Mouse (Mus musculus): ENCODE data around the gene Cyp2t4. TPM values are rescaled to one million over a fixed set of nuclear protein-coding genes. Genes with fewer than 3 reads are reported as not detected.

Gene Cyp2t4
- polyA plus RNA-seq (2014; fragmentation: Nextera tagmentation; extraction: Ambion mirVana): 0.17 TPM in 1 of 2 replicates, not detected in the other

DNA sequence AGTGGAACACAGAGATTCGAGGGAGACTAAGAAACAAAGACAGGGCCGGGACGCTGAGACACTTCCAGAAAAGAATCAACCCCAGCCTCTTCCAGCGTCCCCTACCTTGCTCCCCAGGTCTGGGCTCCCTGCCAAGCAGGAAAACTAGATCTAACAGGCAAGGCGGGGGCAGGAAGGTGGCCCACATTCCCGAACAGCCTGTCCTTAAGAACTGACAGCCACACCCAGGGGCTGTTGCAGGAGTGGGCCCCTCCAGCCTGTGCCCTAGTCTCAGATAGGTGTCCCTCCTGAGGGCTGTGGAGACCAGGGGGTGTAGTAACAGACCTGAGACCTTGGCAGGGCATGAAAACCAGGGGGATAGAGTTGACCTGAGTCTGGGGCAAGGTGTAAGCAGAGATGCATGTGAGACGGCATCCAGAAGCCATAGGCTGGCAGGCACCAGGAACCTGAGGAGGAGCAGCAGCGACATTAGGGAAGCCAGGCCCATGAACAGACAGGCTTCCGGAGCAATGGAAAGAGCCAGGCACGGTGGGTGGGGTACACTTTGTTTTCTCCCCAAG lies at the start of gene Cyp2t4:
Gene Cyp2t4, plus strand, starts transcription at position 510 of the 560 bp plus-strand sequence.
- 53% methylated on average over 10 of the region's 10 CpGs for WGBS
- H3K27ac ChIP-seq (ENCODE audit: low read length): peak within 1 kb of the TSS; percentile 50; the same call in 1 of the 2 replicates
- no peaks in the 10 kb centered on the region for H3K27me3 ChIP-seq (ENCODE audit: control insufficient read depth, insufficient read depth, low read length)
- ATAC-seq (ENCODE audit: insufficient number of reproducible peaks, insufficient read depth, low FRiP score, low read depth): peak; percentile 42
- H3K36me3 ChIP-seq (ENCODE audit: control insufficient read depth, insufficient read depth, low read length): peaks cover 12% of the 10 kb centered on the region
- no peak within 1 kb of the TSS for H3K4me3 ChIP-seq (ENCODE audit: low read depth, low read length)
- no peak within 1 kb of the TSS for H3K4me2 ChIP-seq (replicated peaks; ENCODE audit: low read depth, low read length)
- no peak within 1 kb of the TSS for H3K9ac ChIP-seq (replicated peaks; ENCODE audit: low read depth, low read length)
- H3K9me3 ChIP-seq (ENCODE audit: control insufficient read depth, low read depth, low read length): no peaks in the 10 kb centered on the region
- peaks cover 4% of the 10 kb centered on the region; the same call in 1 of the 2 replicates for H3K4me1 ChIP-seq (ENCODE audit: control insufficient read depth, insufficient read depth, low read length)

DNA sequence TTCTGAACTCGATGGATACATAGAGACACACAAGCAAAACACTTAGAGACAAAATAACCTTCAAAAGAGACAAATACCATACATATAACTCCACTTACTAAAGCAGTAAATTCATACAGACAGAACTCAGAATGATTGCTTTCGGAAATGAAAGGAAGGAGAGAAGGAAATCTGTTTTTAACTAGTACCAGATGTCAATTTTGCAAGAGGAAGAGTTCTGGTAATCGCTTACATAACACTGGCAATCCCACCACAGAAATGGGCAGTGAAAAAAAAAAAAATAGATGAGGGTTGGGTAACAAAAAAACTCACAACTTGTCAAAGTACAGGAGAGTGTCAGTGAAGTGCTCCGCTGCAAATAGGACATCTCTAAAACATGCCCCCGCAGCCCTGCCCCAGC lies 48.6 kb upstream of the Cyp2t4 start:
- H3K4me3 ChIP-seq (ENCODE audit: low read depth, low read length): no peak overlapping the region
- H3K27ac ChIP-seq (ENCODE audit: low read length): no peak overlapping the region
- WGBS: 70% methylated on average over 5 of the region's 5 CpGs
- peaks cover 3% of the 10 kb centered on the region; the same call in 1 of the 2 replicates for H3K9me3 ChIP-seq (ENCODE audit: control insufficient read depth, low read depth, low read length)
- H3K4me2 ChIP-seq (replicated peaks; ENCODE audit: low read depth, low read length): no peak overlapping the region
- no peaks in the 10 kb centered on the region for H3K27me3 ChIP-seq (ENCODE audit: control insufficient read depth, insufficient read depth, low read length)
- ATAC-seq (ENCODE audit: insufficient number of reproducible peaks, insufficient read depth, low FRiP score, low read depth): no peak
- no peaks in the 10 kb centered on the region for H3K36me3 ChIP-seq (ENCODE audit: control insufficient read depth, insufficient read depth, low read length)
- H3K4me1 ChIP-seq (ENCODE audit: control insufficient read depth, insufficient read depth, low read length): no peaks in the 10 kb centered on the region
- no peak overlapping the region for H3K9ac ChIP-seq (replicated peaks; ENCODE audit: low read depth, low read length)

DNA sequence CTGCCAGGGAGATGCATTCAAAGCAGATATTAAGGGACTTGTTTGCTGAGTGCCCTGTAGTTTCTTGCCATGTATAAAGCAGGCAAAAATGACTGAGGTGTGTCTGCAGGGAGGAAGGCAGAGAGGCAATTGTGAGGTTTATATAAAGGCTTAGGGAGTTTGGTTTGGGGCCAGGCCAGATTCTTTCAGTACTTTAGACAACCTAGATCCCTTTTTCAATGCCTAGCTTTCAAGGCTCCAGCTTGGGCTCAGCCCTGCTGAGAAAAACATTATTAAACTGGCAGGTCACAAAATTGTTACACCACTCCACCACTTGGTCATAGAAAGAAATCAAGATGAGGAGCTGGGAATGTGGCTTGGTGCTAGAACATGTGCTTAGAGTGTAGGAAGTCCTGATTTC lies 43.2 kb upstream of the Cyp2t4 start:
- Histone ChIP-seq H3K36me3 (ENCODE audit: control insufficient read depth, insufficient read depth, low read length) (no peaks in the 10 kb centered on the region), H3K9me3 (ENCODE audit: control insufficient read depth, low read depth, low read length) (peaks cover 3% of the 10 kb centered on the region; the same call in 1 of the 2 replicates), H3K9ac (replicated peaks; ENCODE audit: low read depth, low read length) (no peak overlapping the region), H3K27me3 (ENCODE audit: control insufficient read depth, insufficient read depth, low read length) (no peaks in the 10 kb centered on the region), H3K4me3 (ENCODE audit: low read depth, low read length) (no peak overlapping the region), H3K27ac (ENCODE audit: low read length) (no peak overlapping the region), H3K4me1 (ENCODE audit: control insufficient read depth, insufficient read depth, low read length) (no peaks in the 10 kb centered on the region), H3K4me2 (replicated peaks; ENCODE audit: low read depth, low read length) (no peak overlapping the region)
- no peak for ATAC-seq (ENCODE audit: insufficient number of reproducible peaks, insufficient read depth, low FRiP score, low read depth)

GRCm38 (mm10) chr7:27111038-27111437 lies 42.5 kb upstream of the Cyp2t4 start:
- no peak overlapping the region for H3K9ac ChIP-seq (replicated peaks; ENCODE audit: low read depth, low read length)
- no peak overlapping the region for H3K4me2 ChIP-seq (replicated peaks; ENCODE audit: low read depth, low read length)
- no peaks in the 10 kb centered on the region for H3K36me3 ChIP-seq (ENCODE audit: control insufficient read depth, insufficient read depth, low read length)
- no peak overlapping the region for H3K27ac ChIP-seq (ENCODE audit: low read length)
- H3K27me3 ChIP-seq (ENCODE audit: control insufficient read depth, insufficient read depth, low read length): no peaks in the 10 kb centered on the region
- no peak overlapping the region for H3K4me3 ChIP-seq (ENCODE audit: low read depth, low read length)
- H3K9me3 ChIP-seq (ENCODE audit: control insufficient read depth, low read depth, low read length): peaks cover 3% of the 10 kb centered on the region; the same call in 1 of the 2 replicates
- 79% methylated on average over 1 of the region's 1 CpGs for WGBS
- ATAC-seq (ENCODE audit: insufficient number of reproducible peaks, insufficient read depth, low FRiP score, low read depth): 0 out of 2 replicates have a peak, but pooled peaks have one; percentile 33
- H3K4me1 ChIP-seq (ENCODE audit: control insufficient read depth, insufficient read depth, low read length): no peaks in the 10 kb centered on the region

DNA sequence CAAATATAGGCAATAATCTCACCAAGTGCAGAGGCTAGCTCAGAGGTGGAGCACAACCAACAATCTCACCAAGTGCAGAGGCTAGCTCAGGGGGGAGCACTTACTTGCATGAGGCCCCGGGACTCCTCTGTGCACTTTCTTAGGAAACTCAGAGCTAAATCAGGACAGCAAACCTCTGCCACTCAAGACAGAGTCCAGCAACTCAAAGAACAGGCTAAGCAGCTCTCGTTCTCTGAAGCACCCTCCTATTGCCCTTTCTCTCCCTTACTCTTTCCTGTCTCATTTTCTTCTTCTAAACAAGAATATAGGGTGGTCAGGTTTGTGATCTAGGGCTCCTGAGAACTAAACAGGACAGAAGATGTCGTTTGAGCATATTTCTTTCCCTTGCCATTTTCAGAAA lies 41.5 kb upstream of the Cyp2t4 start:
- Histone ChIP-seq H3K9me3 (ENCODE audit: control insufficient read depth, low read depth, low read length) (peaks cover 3% of the 10 kb centered on the region; the same call in 1 of the 2 replicates), H3K4me1 (ENCODE audit: control insufficient read depth, insufficient read depth, low read length) (no peaks in the 10 kb centered on the region), H3K27ac (ENCODE audit: low read length) (no peak overlapping the region), H3K36me3 (ENCODE audit: control insufficient read depth, insufficient read depth, low read length) (no peaks in the 10 kb centered on the region), H3K4me3 (ENCODE audit: low read depth, low read length) (no peak overlapping the region), H3K9ac (replicated peaks; ENCODE audit: low read depth, low read length) (no peak overlapping the region), H3K4me2 (replicated peaks; ENCODE audit: low read depth, low read length) (no peak overlapping the region), H3K27me3 (ENCODE audit: control insufficient read depth, insufficient read depth, low read length) (no peaks in the 10 kb centered on the region)
- WGBS: 79% methylated on average over 3 of the region's 3 CpGs
- no peak for ATAC-seq (ENCODE audit: insufficient number of reproducible peaks, insufficient read depth, low FRiP score, low read depth)

GRCm38 (mm10) chr7:27118033-27118511 lies 35.4 kb upstream of the Cyp2t4 start:
- H3K4me1 ChIP-seq (ENCODE audit: control insufficient read depth, insufficient read depth, low read length): no peaks in the 10 kb centered on the region
- H3K4me2 ChIP-seq (replicated peaks; ENCODE audit: low read depth, low read length): no peak overlapping the region
- H3K4me3 ChIP-seq (ENCODE audit: low read depth, low read length): no peak overlapping the region
- no peak overlapping the region for H3K27ac ChIP-seq (ENCODE audit: low read length)
- WGBS: 66% methylated on average over 4 of the region's 4 CpGs
- no peak for ATAC-seq (ENCODE audit: insufficient number of reproducible peaks, insufficient read depth, low FRiP score, low read depth)
- no peaks in the 10 kb centered on the region for H3K27me3 ChIP-seq (ENCODE audit: control insufficient read depth, insufficient read depth, low read length)
- no peaks in the 10 kb centered on the region for H3K9me3 ChIP-seq (ENCODE audit: control insufficient read depth, low read depth, low read length)
- H3K36me3 ChIP-seq (ENCODE audit: control insufficient read depth, insufficient read depth, low read length): no peaks in the 10 kb centered on the region
- H3K9ac ChIP-seq (replicated peaks; ENCODE audit: low read depth, low read length): no peak overlapping the region

- no peak for ATAC-seq (ENCODE audit: insufficient number of reproducible peaks, insufficient read depth, low FRiP score, low read depth)
- no peaks in the 10 kb centered on the region for H3K27me3 ChIP-seq (ENCODE audit: control insufficient read depth, insufficient read depth, low read length)
- H3K4me2 ChIP-seq (replicated peaks; ENCODE audit: low read depth, low read length): no peak within 1 kb of the TSS
- no peak within 1 kb of the TSS for H3K4me3 ChIP-seq (ENCODE audit: low read depth, low read length)
- no peaks in the 10 kb centered on the region for H3K4me1 ChIP-seq (ENCODE audit: control insufficient read depth, insufficient read depth, low read length)
- no peak within 1 kb of the TSS for H3K9ac ChIP-seq (replicated peaks; ENCODE audit: low read depth, low read length)
- H3K36me3 ChIP-seq (ENCODE audit: control insufficient read depth, insufficient read depth, low read length): no peaks in the 10 kb centered on the region
- no peaks in the 10 kb centered on the region for H3K9me3 ChIP-seq (ENCODE audit: control insufficient read depth, low read depth, low read length)
- no peak within 1 kb of the TSS for H3K27ac ChIP-seq (ENCODE audit: low read length)
Observed at GRCm38 (mm10) chr7:27119676-27120075, 33.8 kb upstream of the Cyp2t4 start, which contains the start of gene Cyp2f2. TSS of gene Cyp2f2 (plus strand) at chr7:27119909.

- no peak for ATAC-seq (ENCODE audit: insufficient number of reproducible peaks, insufficient read depth, low FRiP score, low read depth)
- no peak overlapping the region for H3K4me2 ChIP-seq (replicated peaks; ENCODE audit: low read depth, low read length)
- H3K4me1 ChIP-seq (ENCODE audit: control insufficient read depth, insufficient read depth, low read length): no peaks in the 10 kb centered on the region
- H3K27ac ChIP-seq (ENCODE audit: low read length): no peak overlapping the region
- no peak overlapping the region for H3K4me3 ChIP-seq (ENCODE audit: low read depth, low read length)
- H3K27me3 ChIP-seq (ENCODE audit: control insufficient read depth, insufficient read depth, low read length): no peaks in the 10 kb centered on the region
- WGBS: 66% methylated on average over 5 of the region's 5 CpGs
- no peaks in the 10 kb centered on the region for H3K36me3 ChIP-seq (ENCODE audit: control insufficient read depth, insufficient read depth, low read length)
- H3K9ac ChIP-seq (replicated peaks; ENCODE audit: low read depth, low read length): no peak overlapping the region
- no peaks in the 10 kb centered on the region for H3K9me3 ChIP-seq (ENCODE audit: control insufficient read depth, low read depth, low read length)
Observed at GRCm38 (mm10) chr7:27124305-27124832, 29.1 kb upstream of the Cyp2t4 start.

Measured in stomach, embryonic 14.5 days (tissue).